Mouse (Mus musculus): ENCODE results near the gene Tmtc4. TPM values are rescaled to one million over a fixed set of nuclear protein-coding genes. Genes with fewer than 3 reads are reported as not detected.
A peak's percentile ranks its signal among the peaks of the same experiment; 100 is the strongest.

Tmtc4 gene
- total and polyA plus RNA-seq, 3 experiments: 1.4 to 3.3 (median 2.7) TPM

- Histone ChIP-seq H3K4me3 (replicated peaks in 1 of 3; ENCODE audit: low read depth in 2 of 3, low read length in 2 of 3, poor library complexity in 1 of 3) (no peak overlapping the region), H3K4me2 (ENCODE audit: insufficient read depth, low read depth, poor library complexity, severe bottlenecking) (no peak overlapping the region), H3K79me2 (replicated peaks; ENCODE audit: control insufficient read depth, extremely low read depth, insufficient read depth, poor library complexity, severe bottlenecking) (no peaks in the 10 kb centered on the region), H3K27ac (ENCODE audit: insufficient read depth, low read depth) (no peak overlapping the region), H3K4me1 (ENCODE audit: control insufficient read depth in 1 of 2, insufficient read depth in 2 of 2) (no peaks in the 10 kb centered on the region), H3K36me3 (replicated peaks in 1 of 2; ENCODE audit: control insufficient read depth in 1 of 2, insufficient read depth in 1 of 2, low read length in 1 of 2) (peaks cover 0 to 3% of the 10 kb centered on the region in 2 experiments), H3K27me3 (replicated peaks) (no peaks in the 10 kb centered on the region), H3K9me3 (replicated peaks; ENCODE audit: low read length) (no peaks in the 10 kb centered on the region), H3K9ac (ENCODE audit: insufficient read depth, low read depth) (no peak overlapping the region)
- no peak for TF ChIP-seq MAX (IDR thresholded peaks at IDR 0.05; ENCODE audit: low read length)
- TF ChIP-seq PAX5 (IDR thresholded peaks at IDR 0.05; ENCODE audit: low read length): no peak
- no peak for TF ChIP-seq CHD2 (IDR thresholded peaks at IDR 0.05; ENCODE audit: low read length)
- no peak for TF ChIP-seq MAFK (IDR thresholded peaks at IDR 0.05; ENCODE audit: insufficient replicate concordance, low read length)
- TF ChIP-seq SIN3A (IDR thresholded peaks at IDR 0.05; ENCODE audit: low read length): no peak
- no peak for TF ChIP-seq RAD21 (IDR thresholded peaks at IDR 0.05; ENCODE audit: low read depth, low read length)
- no peak for TF ChIP-seq CTCF (conservative IDR thresholded peaks at IDR 0.05 in 1 of 2, IDR thresholded peaks at IDR 0.05 in 1 of 2; ENCODE audit: low read depth in 2 of 2, low read length in 2 of 2)
- no peak for TF ChIP-seq ETS1 (conservative IDR thresholded peaks at IDR 0.05; ENCODE audit: low read depth, low read length)
- TF ChIP-seq USF2 (conservative IDR thresholded peaks at IDR 0.05; ENCODE audit: low read depth, low read length): no peak
- TF ChIP-seq MEF2A (IDR thresholded peaks at IDR 0.05; ENCODE audit: borderline replicate concordance, low read depth, low read length): no peak
- no peak for TF ChIP-seq SMC3 (IDR thresholded peaks at IDR 0.05; ENCODE audit: low read depth, low read length)
- no peak for TF ChIP-seq TCF12 (IDR thresholded peaks at IDR 0.05; ENCODE audit: low read depth, low read length)
- no peak for TF ChIP-seq JUN (IDR thresholded peaks at IDR 0.05; ENCODE audit: insufficient read depth, low read depth, low read length)
- TF ChIP-seq ZC3H11A (IDR thresholded peaks at IDR 0.05; ENCODE audit: low read depth, low read length): no peak
- TF ChIP-seq ZNF384 (IDR thresholded peaks at IDR 0.05; ENCODE audit: low read depth, low read length): no peak
- TF ChIP-seq POLR2AphosphoS2 (IDR thresholded peaks at IDR 0.05; ENCODE audit: low read depth, low read length): no peak
- TF ChIP-seq E2F4 (IDR thresholded peaks at IDR 0.05; ENCODE audit: insufficient replicate concordance, low read depth, low read length): no peak
- TF ChIP-seq USF1 (IDR thresholded peaks at IDR 0.05; ENCODE audit: low read depth, low read length): no peak
- no peak for TF ChIP-seq MAZ (IDR thresholded peaks at IDR 0.05; ENCODE audit: low read depth, low read length)
- no peak for TF ChIP-seq RCOR1 (conservative IDR thresholded peaks at IDR 0.05; ENCODE audit: low read depth, low read length)
- in situ Hi-C loops (cut with MboI; ENCODE audit: low pct_ligation_motif_present, low pct_unique_long_range_greater_than_20kb, low sequenced_read_pairs) (no loop called here), dilution Hi-C loops (cut with MboI; ENCODE audit: extremely low pct_ligation_motif_present, extremely low pct_unique_long_range_greater_than_20kb, low sequenced_read_pairs) (no loop called here)
- DNase-seq (ENCODE audit: extremely low read depth): no peak
These were observed 40.9 kb downstream of the Tmtc4 start for GRCm38 (mm10) chr14:122942757-122943474.

GRCm38 (mm10) chr14:122936460-122936859 lies 47.4 kb downstream of the Tmtc4 start:
- no peak overlapping the region for H3K9ac ChIP-seq (ENCODE audit: insufficient read depth, low read depth)
- dilution Hi-C loops (cut with MboI; ENCODE audit: extremely low pct_ligation_motif_present, extremely low pct_unique_long_range_greater_than_20kb, low sequenced_read_pairs) (no loop called here), in situ Hi-C loops (cut with MboI; ENCODE audit: low pct_ligation_motif_present, low pct_unique_long_range_greater_than_20kb, low sequenced_read_pairs) (no loop called here)
- H3K36me3 ChIP-seq (replicated peaks in 1 of 2; ENCODE audit: control insufficient read depth in 1 of 2, insufficient read depth in 1 of 2, low read length in 1 of 2): peaks cover 0 to 1% of the 10 kb centered on the region in 2 experiments
- TF ChIP-seq CTCF (conservative IDR thresholded peaks at IDR 0.05 in 1 of 2, IDR thresholded peaks at IDR 0.05 in 1 of 2; ENCODE audit: low read depth in 2 of 2, low read length in 2 of 2) (peak in 1 of 2 experiments; percentile 6; a peak in 1 of 4 replicates), RCOR1 (conservative IDR thresholded peaks at IDR 0.05; ENCODE audit: low read depth, low read length) (no peak)
- no peaks in the 10 kb centered on the region for H3K79me2 ChIP-seq (replicated peaks; ENCODE audit: control insufficient read depth, extremely low read depth, insufficient read depth, poor library complexity, severe bottlenecking)
- no peaks in the 10 kb centered on the region for H3K4me1 ChIP-seq (ENCODE audit: control insufficient read depth in 1 of 2, insufficient read depth in 2 of 2)
- no peak overlapping the region for H3K4me2 ChIP-seq (ENCODE audit: insufficient read depth, low read depth, poor library complexity, severe bottlenecking)
- no peaks in the 10 kb centered on the region for H3K9me3 ChIP-seq (replicated peaks; ENCODE audit: low read length)
- no peak overlapping the region for H3K27ac ChIP-seq (ENCODE audit: insufficient read depth, low read depth)
- no peaks in the 10 kb centered on the region for H3K27me3 ChIP-seq (replicated peaks)
- H3K4me3 ChIP-seq (replicated peaks in 1 of 3; ENCODE audit: low read depth in 2 of 3, low read length in 2 of 3, poor library complexity in 1 of 3): no peak overlapping the region
- DNase-seq (ENCODE audit: extremely low read depth): no peak

Measured in CH12.LX (cell line).